ENCODE assay signal across 25 mouse cellular contexts in the genomic region with DNA sequence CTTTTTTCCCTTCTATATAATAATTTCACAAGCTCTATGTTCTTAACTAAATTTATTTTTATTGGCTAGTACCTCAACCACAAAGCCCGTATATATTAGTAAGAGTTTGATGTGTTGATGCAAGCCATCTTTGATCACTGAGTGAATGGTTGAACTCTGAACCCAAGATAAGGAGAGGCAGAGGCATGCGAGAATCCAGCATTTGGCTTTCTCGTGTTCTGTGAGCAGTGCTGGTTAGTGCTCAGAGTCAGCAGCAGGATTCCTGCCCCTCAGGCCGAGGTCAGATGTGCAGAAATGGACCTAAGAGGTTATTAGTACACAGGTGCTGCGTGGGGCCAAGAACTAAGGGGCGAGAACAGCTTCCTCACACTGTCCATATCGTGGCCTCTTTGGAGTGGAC.
"Had no signal": no experiment of that assay in that cellular context is flagged by ENCODE, and none has a peak within 500 bp of the region (broad histone marks: within the 10 kb centered on the region; RNA-seq: fewer than 3 reads in every experiment).

No protein-coding gene starts in this region.

- H3K9ac ChIP-seq: heart, embryonic 13.5 days; heart, embryonic 15.5 days; hindbrain, embryonic 13.5 days; hindbrain, embryonic 15.5 days; limb, embryonic 13.5 days; limb, embryonic 15.5 days; liver, embryonic 13.5 days had no signal

- H3K27ac ChIP-seq: gastrocnemius, adult 2 months; heart, adult 2 months; heart, embryonic 13.5 days; heart, embryonic 15.5 days; hindbrain, embryonic 13.5 days; hindbrain, embryonic 15.5 days; hindbrain, postnatal 0 days; limb, embryonic 13.5 days; limb, embryonic 15.5 days; liver, embryonic 13.5 days had no signal

- H3K4me2 ChIP-seq: heart, embryonic 11.5 days; heart, embryonic 13.5 days; heart, embryonic 15.5 days; hindbrain, embryonic 13.5 days; hindbrain, embryonic 15.5 days; limb, embryonic 13.5 days; limb, embryonic 15.5 days; liver, embryonic 11.5 days; liver, embryonic 13.5 days had no signal

- H3K36me3 ChIP-seq: heart, embryonic 13.5 days; heart, embryonic 15.5 days; hindbrain, embryonic 15.5 days; limb, embryonic 15.5 days; liver, embryonic 13.5 days had no signal

- H3K4me1 ChIP-seq: hindbrain, embryonic 15.5 days; limb, embryonic 15.5 days had no signal

- H3K27me3 ChIP-seq: heart, embryonic 13.5 days; heart, embryonic 15.5 days; hindbrain, embryonic 13.5 days; hindbrain, embryonic 15.5 days; limb, embryonic 13.5 days; limb, embryonic 15.5 days; liver, embryonic 13.5 days had no signal

- ATAC-seq: hindbrain, postnatal 0 days had no signal

- DNase-seq: gastrocnemius, adult 2 months; gastrocnemius, postnatal 10 days; gastrocnemius, postnatal 25 days; heart, adult 11 months; heart, adult 2 months; heart, postnatal 14 days; heart, postnatal 36 days; kidney, adult 18-20 months; kidney, adult 8-10 months; kidney, postnatal 10 days; kidney, postnatal 25 days; kidney, postnatal 4 days; layer of hippocampus, adult 9-11 months; layer of hippocampus, postnatal 36 days; left cerebral cortex, postnatal 4 days; liver, embryonic 13.5 days had no signal

- H3K4me3 ChIP-seq: gastrocnemius, adult 2 months; heart, adult 2 months; heart, embryonic 13.5 days; heart, embryonic 15.5 days; hindbrain, embryonic 13.5 days; hindbrain, embryonic 15.5 days; limb, embryonic 13.5 days; limb, embryonic 15.5 days; liver, embryonic 13.5 days had no signal

- H3K9me3 ChIP-seq: heart, embryonic 13.5 days; heart, embryonic 15.5 days; hindbrain, embryonic 13.5 days; hindbrain, embryonic 15.5 days; limb, embryonic 13.5 days; limb, embryonic 15.5 days; liver, embryonic 13.5 days had no signal
